Mouse (Mus musculus) forebrain, embryonic 10.5 days (tissue): Measurements from ENCODE around the gene Gpalpp1. TPM values are rescaled to one million over a fixed set of nuclear protein-coding genes. Genes with fewer than 3 reads are reported as not detected.

Source experiments
- DNase-seq: peaks from one replicate; pipeline ENCODE4 v3.0.0-alpha.2; 2017; ENCODE audit warnings: low spot score; ENCODE audit errors: extremely low spot score
- H3K27ac ChIP-seq: fragments of 300-500 bp; sonication (generic); 2 replicates; pipeline ENCODE4 v1.5.1; 2016; ENCODE audit warnings: mild to moderate bottlenecking
- H3K27me3 ChIP-seq: fragments of 300-500 bp; sonication (generic); 2 replicates; pipeline ENCODE4 v1.6.1; 2016; ENCODE audit warnings: mild to moderate bottlenecking; ENCODE audit not compliant: poor library complexity, severe bottlenecking
- H3K36me3 ChIP-seq: fragments of 300-500 bp; sonication (generic); replicated peaks from 2 replicates; pipeline ENCODE4 v1.6.1; 2016; ENCODE audit warnings: mild to moderate bottlenecking, moderate library complexity
- H3K4me1 ChIP-seq: fragments of 300-500 bp; sonication (generic); 2 replicates; pipeline ENCODE4 v1.6.1; 2016
- H3K4me3 ChIP-seq: fragments of 300-500 bp; sonication (generic); 2 replicates; pipeline ENCODE4 v1.5.1; 2016; ENCODE audit warnings: mild to moderate bottlenecking, moderate library complexity
- H3K9me3 ChIP-seq: fragments of 300-500 bp; sonication (generic); 2 replicates; pipeline ENCODE4 v1.6.1; 2016; ENCODE audit warnings: mild to moderate bottlenecking, moderate library complexity
- WGBS: fragments of 180-500 bp; shearing (Covaris S2); methylation state at CpG from one replicate; pipeline ENCODE4 v1.1.7; 2016; 5-methylcytosine and 5-hydroxymethylcytosine counted together
- polyA plus RNA-seq: library from polyadenylated mRNA; unstranded; fragments of >200 nt; fragmentation: Nextera tagmentation; extraction: Ambion mirVana; gene quantifications from 2 replicates; pipeline ENCODE4 v1.2.1, GENCODE M21; 2016

Gene Gpalpp1
- polyA plus RNA-seq, 1 experiment from 2014 or later = 17.1 TPM

DNA sequence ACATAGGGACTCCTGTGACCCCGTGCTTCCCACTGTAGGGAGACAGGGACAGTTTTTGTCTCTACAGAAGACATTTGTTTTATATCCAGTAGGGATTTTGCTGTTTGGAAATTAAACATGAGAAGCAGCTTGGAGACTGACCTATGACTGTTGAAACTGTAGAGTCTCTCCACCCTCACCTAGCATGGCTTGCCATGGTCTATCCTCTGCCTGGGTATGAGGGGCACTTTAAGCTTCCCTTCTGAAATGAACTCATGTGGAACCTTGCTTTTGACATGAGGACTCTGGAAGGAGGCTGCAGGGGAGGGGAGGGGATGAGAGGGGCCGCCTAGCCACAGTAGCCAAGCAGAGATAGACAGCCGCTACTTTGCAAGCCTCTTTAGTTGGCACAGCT lies 66.4 kb downstream of the Gpalpp1 start:
- Histone ChIP-seq H3K27me3 (no peaks in the 10 kb centered on the region), H3K36me3 (no peaks in the 10 kb centered on the region)
- WGBS = 62% methylated on average over 3 of the region's 3 CpGs

GRCm38 (mm10) chr14:76043251-76044163 lies 67.1 kb downstream of the Gpalpp1 start:
- 92% methylated on average over 14 of the region's 14 CpGs for WGBS
- no peak overlapping the region for H3K27ac ChIP-seq
- H3K4me1 ChIP-seq = peaks cover 5% of the 10 kb centered on the region
- no peaks in the 10 kb centered on the region for H3K9me3 ChIP-seq
- H3K4me3 ChIP-seq = no peak overlapping the region
- no peak for DNase-seq
- no peaks in the 10 kb centered on the region for H3K27me3 ChIP-seq
- H3K36me3 ChIP-seq = no peaks in the 10 kb centered on the region

More for the DNA sequence above, 66.4 kb downstream of the Gpalpp1 start:
- no peak overlapping the region for H3K27ac ChIP-seq
- H3K4me1 ChIP-seq = peaks cover 5% of the 10 kb centered on the region
- no peak for DNase-seq
- no peaks in the 10 kb centered on the region for H3K9me3 ChIP-seq
- no peak overlapping the region for H3K4me3 ChIP-seq

Other genes starting within 250 kb of the Gpalpp1 start
- 0.52 and 0.88 TPM in 2 replicates for gene Kctd4, start 155.8 kb downstream of the Gpalpp1 start, polyA plus RNA-seq
- gene Gtf2f2, start 99.9 kb downstream of the Gpalpp1 start, polyA plus RNA-seq = 57.3 and 59.0 TPM in 2 replicates
- 21.9 and 22.9 TPM in 2 replicates for gene Nufip1, start 131 bp upstream of the Gpalpp1 start, polyA plus RNA-seq